Mouse (Mus musculus) right cerebral cortex, adult 2 months (tissue): ENCODE measurements around the gene Gchfr.

Experiments
- DNase-seq, 2 experiments: peaks; one replicate each; pipeline ENCODE4 v3.0.0; 2021 to 2022; ENCODE audit warnings: low spot score in 2 of 2

Gene Gchfr

GRCm38 (mm10) chr2:119166901-119167865 lies at the start of gene Gchfr:
TSS of gene Gchfr (plus strand) at chr2:119167773.
- DNase-seq: peak; percentile 25 to 38

- no peak for DNase-seq
These were observed 31.2 kb upstream of the Gchfr start for GRCm38 (mm10) chr2:119136346-119136898.

DNA sequence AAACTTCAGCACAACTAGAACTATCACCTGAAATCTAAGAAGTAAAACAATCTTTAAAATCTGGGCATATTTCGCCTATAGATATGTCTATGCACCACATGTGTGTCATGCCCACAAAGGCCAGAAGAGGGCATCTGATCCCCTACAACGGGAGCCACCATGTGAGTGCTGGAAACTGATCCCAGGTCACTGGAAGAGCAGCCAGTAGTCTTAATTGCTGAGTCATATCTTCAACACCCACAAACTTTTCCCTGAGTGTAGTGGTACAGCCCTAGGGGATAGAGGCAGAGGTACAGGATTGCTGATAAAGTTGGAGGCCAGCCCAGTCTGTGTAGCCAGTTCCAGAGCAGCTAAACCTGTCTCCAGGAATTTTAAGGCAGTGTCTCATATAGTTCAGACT lies 22.4 kb upstream of the Gchfr start:
- DNase-seq: no peak

DNA sequence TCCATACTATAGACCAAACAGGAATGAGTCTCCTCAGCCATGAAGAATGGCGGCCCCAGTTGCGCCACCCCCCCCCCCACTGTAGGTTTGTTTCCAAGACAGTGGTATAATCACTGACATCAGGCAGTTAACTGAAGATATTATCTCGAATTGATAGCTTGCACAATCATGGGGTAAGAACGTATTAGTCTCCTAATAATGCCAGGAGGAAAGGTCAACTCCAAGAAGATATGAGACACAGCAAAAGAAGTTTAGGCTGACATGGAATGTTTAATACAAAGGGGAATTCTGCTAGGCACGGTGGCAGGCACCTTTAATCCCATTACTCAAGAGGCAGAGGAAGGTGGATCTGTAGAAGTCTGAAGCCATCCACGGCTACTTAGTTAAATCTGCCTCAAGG lies 21.1 kb upstream of the Gchfr start:
- no peak for DNase-seq

DNA sequence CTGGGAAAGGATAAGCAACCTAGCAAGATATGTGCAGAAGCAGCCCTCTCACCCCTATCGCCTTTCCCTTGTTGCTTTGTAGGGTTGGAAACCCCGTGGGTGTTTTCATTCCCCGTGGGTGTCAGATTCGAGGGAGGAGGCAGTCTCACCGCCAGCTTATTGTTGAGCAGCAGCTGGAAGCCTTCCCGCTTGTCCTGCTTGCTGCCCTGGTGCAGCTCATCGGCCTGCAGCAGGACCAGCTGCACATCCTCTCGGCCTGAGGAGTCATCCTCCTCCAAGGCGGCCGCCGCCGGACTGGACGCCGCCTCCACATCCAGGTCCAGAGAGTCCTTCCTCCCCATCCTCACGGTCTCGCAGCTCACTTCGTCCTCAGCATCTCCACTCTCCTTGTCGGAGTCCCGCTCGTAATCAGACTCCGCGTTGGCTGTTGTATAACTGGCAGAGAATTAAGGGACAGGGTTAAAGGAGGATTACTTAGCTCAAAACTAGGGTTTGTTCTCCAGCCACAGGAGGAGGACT lies 20.4 kb upstream of the Gchfr start:
- no peak for DNase-seq

- peak; percentile 42 to 43 for DNase-seq
These were observed 19.8 kb upstream of the Gchfr start for GRCm38 (mm10) chr2:119147775-119148174.

- no peak for DNase-seq
These were observed 15.3 kb upstream of the Gchfr start for GRCm38 (mm10) chr2:119152255-119152654.

- DNase-seq: no peak
These were observed 12.9 kb upstream of the Gchfr start for GRCm38 (mm10) chr2:119154683-119155082.

GRCm38 (mm10) chr2:119155388-119155787 lies 12.2 kb upstream of the Gchfr start:
- DNase-seq: no peak

DNA sequence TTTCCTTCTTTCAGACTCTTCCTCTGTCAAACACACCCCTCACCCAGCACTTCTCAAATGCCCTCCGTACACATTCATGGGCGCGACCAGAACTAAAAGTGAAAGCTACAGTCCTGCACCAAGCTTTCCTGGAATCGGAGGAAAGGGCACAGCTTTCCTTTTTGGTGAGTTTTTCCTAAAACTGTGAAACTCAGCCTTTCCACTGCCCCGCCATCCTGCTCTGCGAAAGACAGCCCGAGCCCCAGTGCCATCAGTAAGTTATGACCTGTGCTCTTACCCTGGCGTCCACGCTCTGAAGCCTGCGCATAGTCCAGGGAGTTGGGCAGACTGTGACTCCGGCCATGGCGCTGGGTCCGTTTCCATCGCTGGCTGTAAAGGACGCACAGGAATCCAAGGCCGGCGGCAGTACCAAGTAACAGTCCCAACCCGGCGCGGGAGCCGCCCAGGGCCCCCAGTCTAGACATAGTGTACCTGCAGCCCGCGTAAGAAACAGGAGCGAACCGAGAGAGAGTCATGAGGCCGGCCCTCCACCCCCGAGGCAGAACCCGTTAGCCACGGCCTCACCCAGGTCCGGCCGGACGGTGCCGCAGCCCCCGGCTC lies 11.4 kb upstream of the Gchfr start:
- DNase-seq: peak in 1 of 2 experiments; percentile 19

- DNase-seq: peak; percentile 98 to 99
These were observed 10.6 kb upstream of the Gchfr start, which contains the start of gene Rmdn3 for GRCm38 (mm10) chr2:119156681-119157572. TSS of gene Rmdn3 (minus strand) at chr2:119157034.

DNA sequence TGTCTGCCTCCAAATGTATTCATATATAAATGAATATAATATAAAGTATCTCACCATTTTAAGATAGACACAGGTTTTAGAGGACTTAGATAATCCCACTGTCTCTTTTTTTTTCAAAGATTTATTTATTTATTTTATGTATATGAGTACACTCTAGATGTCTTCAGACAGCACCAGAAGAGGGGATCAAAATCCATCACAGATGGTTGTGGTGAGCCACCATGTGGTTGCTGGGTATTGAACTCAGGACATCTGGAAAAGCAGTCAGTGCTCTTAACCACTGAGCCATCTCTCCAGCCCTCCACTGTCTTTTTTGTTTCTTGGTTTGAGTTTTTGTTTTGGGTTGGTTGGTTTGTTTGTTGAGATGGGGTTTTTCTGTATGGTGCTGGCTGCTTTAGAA lies 9.7 kb upstream of the Gchfr start:
- no peak for DNase-seq

GRCm38 (mm10) chr2:119161247-119161646 lies 6.3 kb upstream of the Gchfr start:
- DNase-seq: no peak

- no peak for DNase-seq
These were observed 4.4 kb upstream of the Gchfr start for GRCm38 (mm10) chr2:119163135-119163534.

- no peak for DNase-seq
These were observed 3.6 kb upstream of the Gchfr start for GRCm38 (mm10) chr2:119163999-119164398.

DNA sequence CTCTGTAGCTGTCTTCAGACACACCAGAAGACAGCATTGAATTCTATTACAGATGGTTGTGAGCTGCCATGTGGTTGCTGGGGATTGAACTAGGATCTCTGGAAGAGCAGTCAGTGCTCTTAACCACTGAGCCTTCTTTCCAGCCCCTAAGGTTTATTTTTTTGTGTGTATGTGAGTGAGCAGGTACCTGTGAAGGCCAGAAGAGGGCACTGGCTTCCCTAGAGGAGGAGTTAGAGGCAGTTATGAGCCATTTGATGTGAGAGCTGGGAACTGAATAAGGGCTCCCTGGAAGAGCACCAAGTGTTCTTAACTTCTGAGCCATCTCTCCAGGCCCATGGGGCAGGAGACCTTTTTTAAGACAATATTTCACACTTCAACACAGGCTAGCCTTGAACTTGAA lies 2.2 kb upstream of the Gchfr start:
- DNase-seq: no peak

DNA sequence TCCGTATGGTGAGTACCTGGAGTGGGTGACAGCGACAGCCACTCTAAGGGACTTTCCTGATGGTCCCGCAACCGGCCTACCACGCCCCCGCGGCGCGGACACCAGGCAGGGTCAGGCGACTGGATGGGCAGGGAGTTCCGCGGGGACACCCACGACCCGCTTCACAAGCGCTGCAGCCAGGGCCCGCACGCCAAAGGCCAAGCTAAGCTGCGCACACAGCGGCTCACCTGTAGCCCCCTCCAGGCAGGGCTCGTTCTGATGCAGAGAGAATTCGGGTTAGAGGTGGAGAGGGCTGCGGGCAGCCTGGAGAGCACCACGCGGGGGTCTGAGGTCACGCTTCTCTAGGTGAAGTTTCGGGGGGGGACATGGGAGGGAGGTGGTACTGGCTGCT lies 288 bp downstream of the Gchfr start:
- DNase-seq: no peak

DNA sequence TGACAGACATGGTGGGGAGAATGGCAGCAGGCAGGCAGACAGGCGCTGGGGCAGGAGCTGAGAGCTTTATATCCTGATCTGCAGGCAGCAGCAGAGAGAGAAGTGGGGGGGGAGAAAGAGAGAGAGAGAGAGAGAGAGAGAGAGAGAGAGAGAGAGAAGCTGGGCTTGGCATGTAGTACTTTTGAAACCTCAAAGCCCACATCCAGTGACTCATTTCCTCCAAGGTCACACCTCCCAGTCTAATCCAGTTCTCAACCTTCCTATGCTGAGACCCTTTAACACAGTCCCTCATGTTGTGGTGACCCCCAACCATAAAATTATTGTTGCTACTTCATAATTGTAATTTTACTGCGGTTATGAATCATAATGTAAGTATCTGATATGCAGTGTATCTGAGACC lies 2.7 kb downstream of the Gchfr start:
- DNase-seq: no peak

GRCm38 (mm10) chr2:119171574-119171973 lies 4.0 kb downstream of the Gchfr start:
- DNase-seq: no peak

- DNase-seq: no peak
These were observed 4.9 kb downstream of the Gchfr start for GRCm38 (mm10) chr2:119172446-119172845.

DNA sequence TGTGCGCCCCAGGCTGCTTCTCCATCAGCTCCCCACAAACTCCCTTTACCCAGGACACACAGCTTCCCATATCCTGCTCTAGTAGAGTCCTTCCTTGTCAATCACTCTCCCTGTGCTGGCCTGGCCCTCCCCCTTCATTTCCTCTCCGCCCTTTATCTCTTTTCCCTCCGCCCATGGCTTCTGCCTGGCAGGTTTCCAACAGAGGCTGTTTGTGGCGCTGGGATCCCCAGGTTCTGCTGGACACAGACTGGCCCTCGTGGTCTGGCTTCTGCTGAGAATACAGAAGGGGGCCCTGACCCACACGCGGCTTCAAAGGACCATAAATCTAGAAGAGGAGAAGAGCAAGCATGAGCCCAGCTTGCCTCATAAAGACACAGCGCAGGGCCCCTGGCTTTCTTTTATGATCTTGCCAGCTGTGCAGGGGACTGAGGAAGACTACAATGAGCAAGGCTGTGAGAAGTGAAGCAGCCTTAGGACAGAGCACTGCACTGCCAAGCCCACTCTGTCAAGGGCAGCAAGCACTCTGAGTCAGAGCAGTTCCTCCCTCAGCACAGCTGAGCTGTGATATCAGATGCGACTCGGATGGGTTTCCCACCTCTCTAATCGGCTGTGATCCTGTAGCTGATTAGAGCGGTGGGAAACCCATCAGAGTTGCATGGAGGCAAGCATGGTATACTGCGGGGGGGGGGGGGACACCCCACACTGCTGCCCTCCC lies 5.4 kb downstream of the Gchfr start:
- DNase-seq: no peak
